Mouse (Mus musculus) liver, adult 2 months (tissue): ENCODE measurements around the gene Dcaf8.

Experiments
- CTCF ChIP-seq: fragments of 200-500 bp; IDR thresholded peaks from 2 replicates; pipeline ENCODE4 v1.5.1; 2011; ENCODE audit warnings: low read depth, low read length, control low read depth
- POLR2A ChIP-seq: fragments of 200-500 bp; IDR thresholded peaks from 2 replicates; pipeline ENCODE4 v1.6.1; 2011; ENCODE audit warnings: low read length, control low read depth; ENCODE audit not compliant: insufficient read depth; ENCODE audit errors: extremely low read depth

- TF ChIP-seq POLR2A = no peak
- no peak for TF ChIP-seq CTCF
These were observed 48.4 kb upstream of the Dcaf8 start for GRCm38 (mm10) chr1:172099325-172100033.
